Mouse (Mus musculus) spleen, adult 18-20 months (tissue): Measurements from ENCODE around the gene Aire.
A peak's percentile ranks its signal among the peaks of the same experiment; 100 is the strongest.
"Not testable (repeated sequence)": the region's sequence is repeated elsewhere in the genome, so short reads cannot be mapped to it uniquely, and the experiment has no call there.

Experiments used
- DNase-seq, 2 experiments: peaks; one replicate each; pipeline ENCODE4 v3.0.0; 2022; ENCODE audit warnings: mixed read lengths in 2 of 2

Aire gene

GRCm38 (mm10) chr10:78048061-78048730 lies 4.8 kb upstream of the Aire start:
- no peak for DNase-seq

- no peak for DNase-seq
Observed at GRCm38 (mm10) chr10:78046388-78046787, 3.0 kb upstream of the Aire start.

GRCm38 (mm10) chr10:78044531-78044930 lies 1.1 kb upstream of the Aire start:
- no peak for DNase-seq

GRCm38 (mm10) chr10:78042697-78043405 lies 559 bp downstream of the Aire start:
- no peak for DNase-seq

GRCm38 (mm10) chr10:78042096-78042495 lies 1.3 kb downstream of the Aire start:
- DNase-seq: no peak

- no peak for DNase-seq
Observed at GRCm38 (mm10) chr10:78041647-78042046, 1.8 kb downstream of the Aire start, which contains the start of gene Dnmt3l. Gene Dnmt3l, plus strand, starts transcription at chr10:78041947.

- no peak for DNase-seq
Observed at GRCm38 (mm10) chr10:78037139-78037538, 6.3 kb downstream of the Aire start.

- no peak for DNase-seq
Observed at GRCm38 (mm10) chr10:78031987-78032386, 11.4 kb downstream of the Aire start.

- DNase-seq: no peak
Observed at GRCm38 (mm10) chr10:78029080-78029479, 14.3 kb downstream of the Aire start.

GRCm38 (mm10) chr10:78028129-78028528 lies 15.3 kb downstream of the Aire start:
- DNase-seq: peak; percentile 42 to 72

- not testable (repeated sequence) for DNase-seq
Observed at GRCm38 (mm10) chr10:78025453-78025852, 18.0 kb downstream of the Aire start.

GRCm38 (mm10) chr10:78019984-78020383 lies 23.4 kb downstream of the Aire start:
- not testable (repeated sequence) for DNase-seq

GRCm38 (mm10) chr10:78019291-78019690 lies 24.1 kb downstream of the Aire start:
- no peak for DNase-seq

- peak; percentile 43 to 80 for DNase-seq
Observed at GRCm38 (mm10) chr10:78018797-78019203, 24.6 kb downstream of the Aire start.

GRCm38 (mm10) chr10:78016366-78016765 lies 27.0 kb downstream of the Aire start:
- no peak for DNase-seq

GRCm38 (mm10) chr10:78015489-78015888 lies 27.9 kb downstream of the Aire start:
- no peak for DNase-seq

GRCm38 (mm10) chr10:78012661-78013495 lies 30.5 kb downstream of the Aire start:
- no peak for DNase-seq

GRCm38 (mm10) chr10:78011116-78011515 lies 32.3 kb downstream of the Aire start:
- DNase-seq: not testable (repeated sequence)

GRCm38 (mm10) chr10:78010335-78010734 lies 33.1 kb downstream of the Aire start:
- no peak for DNase-seq

- no peak for DNase-seq
Observed at GRCm38 (mm10) chr10:78009945-78010293, 33.5 kb downstream of the Aire start, which contains the start of gene Pfkl. Gene Pfkl, minus strand, starts transcription at chr10:78010083.

- DNase-seq: peak; percentile 95 to 98
Observed at GRCm38 (mm10) chr10:78009184-78009944, 34.0 kb downstream of the Aire start.

- DNase-seq: no peak
Observed at GRCm38 (mm10) chr10:78008169-78008568, 35.2 kb downstream of the Aire start.

GRCm38 (mm10) chr10:78007203-78007602 lies 36.2 kb downstream of the Aire start:
- DNase-seq: no peak
